Mouse (Mus musculus) liver, embryonic 15.5 days (tissue): ENCODE data around the gene 4930447C04Rik. TPM values are rescaled to one million over a fixed set of nuclear protein-coding genes. Genes with fewer than 3 reads are reported as not detected.

Experiments
- ATAC-seq: fragments of 200-750 bp; cut with Nextera tagmentation; 2 replicates; pipeline ENCODE4 v1.8.0; 2017; ENCODE audit warnings: moderate number of reproducible peaks, mild to moderate bottlenecking, moderate library complexity; ENCODE audit not compliant: insufficient read depth
- H3K27ac ChIP-seq: fragments of 300-500 bp; sonication (generic); replicated peaks from 2 replicates; pipeline ENCODE4 v1.5.1; 2015; ENCODE audit warnings: mild to moderate bottlenecking, inconsistent platforms
- H3K27me3 ChIP-seq: fragments of 300-500 bp; sonication (generic); 2 replicates; pipeline ENCODE4 v1.6.1; 2015; ENCODE audit warnings: mild to moderate bottlenecking, inconsistent platforms
- H3K36me3 ChIP-seq: fragments of 300-500 bp; sonication (generic); replicated peaks from 2 replicates; pipeline ENCODE4 v1.6.1; 2015; ENCODE audit warnings: moderate library complexity, mild to moderate bottlenecking, inconsistent platforms
- H3K4me1 ChIP-seq: fragments of 300-500 bp; sonication (generic); replicated peaks from 2 replicates; pipeline ENCODE4 v1.6.1; 2015; ENCODE audit warnings: inconsistent platforms
- H3K4me2 ChIP-seq: fragments of 300-500 bp; sonication (generic); 2 replicates; pipeline ENCODE4 v1.6.1; 2015; ENCODE audit warnings: moderate library complexity, mild to moderate bottlenecking, inconsistent platforms
- H3K4me3 ChIP-seq: fragments of 300-500 bp; sonication (generic); replicated peaks from 2 replicates; pipeline ENCODE4 v1.5.1; 2015; ENCODE audit warnings: mild to moderate bottlenecking, inconsistent platforms
- H3K9ac ChIP-seq: fragments of 300-500 bp; sonication (generic); 2 replicates; pipeline ENCODE4 v1.6.1; 2015; ENCODE audit warnings: moderate library complexity, mild to moderate bottlenecking, inconsistent platforms
- H3K9me3 ChIP-seq: fragments of 300-500 bp; sonication (generic); replicated peaks from 2 replicates; pipeline ENCODE4 v1.6.1; 2016; ENCODE audit warnings: inconsistent platforms
- WGBS: fragments of 180-500 bp; shearing (Covaris S2); methylation state at CpG from one replicate; pipeline ENCODE4 v1.1.7; 2015; ENCODE audit warnings: mixed read lengths; ENCODE audit not compliant: insufficient replicate concordance; 5-methylcytosine and 5-hydroxymethylcytosine counted together
- polyA plus RNA-seq: library from polyadenylated mRNA; unstranded; fragments of >200 nt; fragmentation: Nextera tagmentation; extraction: Ambion mirVana; gene quantifications from 2 replicates; pipeline ENCODE4 v1.2.1, GENCODE M21; 2015

4930447C04Rik gene
- polyA plus RNA-seq, 1 experiment from 2014 or later: 0.35 TPM

- Histone ChIP-seq H3K4me3 (no peak overlapping the region), H3K27ac (no peak overlapping the region), H3K27me3 (peaks cover 55% of the 10 kb centered on the region), H3K4me1 (no peaks in the 10 kb centered on the region; the same call in 1 of the 2 replicates), H3K9ac (no peak overlapping the region), H3K4me2 (no peak overlapping the region), H3K9me3 (no peaks in the 10 kb centered on the region), H3K36me3 (no peaks in the 10 kb centered on the region)
- no peak for ATAC-seq
- WGBS: 37% methylated on average over 13 of the region's 13 CpGs
Measured at GRCm38 (mm10) chr12:72853406-72854076, 87.0 kb downstream of the 4930447C04Rik start.

DNA sequence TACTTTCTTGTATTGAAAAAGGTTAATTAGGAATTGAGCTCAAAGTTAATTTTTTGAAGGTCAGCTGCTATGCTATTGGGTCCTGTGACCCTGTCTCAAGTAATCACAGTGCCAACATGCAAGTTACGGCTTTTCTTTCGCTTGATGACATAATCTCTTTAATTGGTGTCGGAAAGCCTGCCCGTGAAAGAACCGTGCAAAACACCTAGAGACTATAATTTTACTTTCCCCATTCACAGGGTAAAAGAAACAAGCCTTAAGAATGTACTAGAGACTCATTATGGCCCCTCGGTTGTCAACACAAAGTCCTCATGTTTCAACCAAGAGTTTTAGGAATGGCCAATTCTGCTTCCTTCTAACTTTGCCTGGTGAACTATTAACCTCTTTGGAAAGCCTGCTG, 88.3 kb downstream of the 4930447C04Rik start:
- no peaks in the 10 kb centered on the region for H3K36me3 ChIP-seq
- peaks cover 55% of the 10 kb centered on the region for H3K27me3 ChIP-seq
- ATAC-seq: no peak
- H3K4me3 ChIP-seq: no peak overlapping the region
- no peaks in the 10 kb centered on the region for H3K9me3 ChIP-seq
- no peak overlapping the region for H3K4me2 ChIP-seq
- H3K27ac ChIP-seq: no peak overlapping the region
- no peak overlapping the region for H3K9ac ChIP-seq
- no peaks in the 10 kb centered on the region; the same call in 1 of the 2 replicates for H3K4me1 ChIP-seq
- WGBS: 70% methylated on average over 6 of the region's 6 CpGs

DNA sequence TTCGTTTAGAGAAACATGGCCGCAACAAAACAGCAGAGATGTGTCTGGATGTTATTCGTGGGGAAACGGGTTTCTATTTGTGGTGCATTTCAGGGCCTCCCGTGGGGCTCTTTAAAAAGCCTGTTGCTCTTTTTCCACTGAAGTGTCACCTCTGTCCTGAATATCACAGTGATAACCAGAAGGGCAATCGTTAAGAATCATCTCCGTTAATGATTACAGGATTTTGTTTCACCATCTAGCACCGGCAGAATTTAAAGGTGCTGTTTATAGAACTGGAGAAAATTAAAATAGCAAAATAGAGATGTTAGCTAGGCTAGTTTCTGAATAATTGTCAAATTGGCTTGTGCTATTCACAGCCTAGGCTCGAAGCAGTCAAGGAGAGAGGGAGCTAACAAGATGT, 90.4 kb downstream of the 4930447C04Rik start:
- Histone ChIP-seq H3K27me3 (peaks cover 49% of the 10 kb centered on the region), H3K27ac (no peak overlapping the region), H3K9ac (no peak overlapping the region), H3K4me1 (no peaks in the 10 kb centered on the region; the same call in 1 of the 2 replicates), H3K9me3 (no peaks in the 10 kb centered on the region), H3K4me2 (no peak overlapping the region), H3K4me3 (no peak overlapping the region), H3K36me3 (no peaks in the 10 kb centered on the region)
- 59% methylated on average over 9 of the region's 9 CpGs for whole genome bisulfite sequencing
- no peak for ATAC-seq

GRCm38 (mm10) chr12:72847725-72848124, 92.8 kb downstream of the 4930447C04Rik start:
- peaks cover 25% of the 10 kb centered on the region for H3K27me3 ChIP-seq
- no peak overlapping the region for H3K9ac ChIP-seq
- H3K4me2 ChIP-seq: no peak overlapping the region
- no peaks in the 10 kb centered on the region for H3K36me3 ChIP-seq
- H3K4me1 ChIP-seq: peaks cover 8% of the 10 kb centered on the region; the same call in 1 of the 2 replicates
- 13% methylated on average over 7 of the region's 7 CpGs for WGBS
- no peak for ATAC-seq
- H3K4me3 ChIP-seq: no peak overlapping the region
- no peaks in the 10 kb centered on the region for H3K9me3 ChIP-seq
- H3K27ac ChIP-seq: no peak overlapping the region

GRCm38 (mm10) chr12:72845946-72846345, 94.6 kb downstream of the 4930447C04Rik start:
- Histone ChIP-seq H3K36me3 (no peaks in the 10 kb centered on the region), H3K9me3 (no peaks in the 10 kb centered on the region), H3K4me2 (no peak overlapping the region), H3K9ac (no peak overlapping the region), H3K27me3 (peaks cover 18% of the 10 kb centered on the region), H3K4me3 (no peak overlapping the region), H3K4me1 (peaks cover 8% of the 10 kb centered on the region; the same call in 1 of the 2 replicates), H3K27ac (no peak overlapping the region)
- no peak for ATAC-seq
- WGBS: 57% methylated on average over 10 of the region's 10 CpGs

DNA sequence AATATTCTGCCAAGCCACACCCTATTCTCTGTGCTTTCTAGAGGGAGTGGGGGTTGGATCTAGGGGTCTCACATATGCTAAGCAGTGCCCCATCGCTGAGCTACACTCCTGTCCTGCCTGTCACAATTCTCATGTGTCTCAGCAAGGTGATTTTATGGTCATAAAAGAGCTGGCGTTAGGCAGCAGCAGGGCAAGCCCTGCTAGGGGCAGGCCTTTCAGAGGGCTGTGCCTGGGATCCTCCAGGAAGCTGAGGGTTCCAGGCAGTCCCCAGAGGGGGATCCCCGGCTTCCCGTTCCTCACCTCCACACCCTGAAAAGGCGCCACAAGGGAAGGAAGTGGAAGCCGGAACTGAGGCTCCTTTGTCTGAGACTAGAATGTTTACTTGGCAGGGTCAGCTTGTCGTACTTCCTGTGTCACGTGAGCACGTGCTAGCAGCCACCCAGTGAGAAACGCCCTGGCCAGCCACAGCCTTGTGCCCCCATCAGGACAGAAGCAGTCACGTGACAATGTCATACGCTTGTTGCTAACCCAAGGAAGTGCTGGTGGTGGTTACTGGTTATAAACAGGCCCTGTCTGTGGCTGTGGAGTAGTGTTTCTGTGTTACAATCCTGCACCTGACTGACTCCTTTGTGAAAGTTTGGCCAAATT, 96.5 kb downstream of the 4930447C04Rik start:
- H3K9ac ChIP-seq: no peak overlapping the region
- H3K36me3 ChIP-seq: no peaks in the 10 kb centered on the region
- peak overlapping the region; percentile 26; the same call in 1 of the 2 replicates for H3K4me3 ChIP-seq
- peak; percentile 81 for ATAC-seq
- peak overlapping the region; percentile 55 for H3K4me2 ChIP-seq
- H3K4me1 ChIP-seq: peaks cover 8% of the 10 kb centered on the region; the same call in 1 of the 2 replicates
- no peaks in the 10 kb centered on the region for H3K9me3 ChIP-seq
- H3K27ac ChIP-seq: no peak overlapping the region
- whole genome bisulfite sequencing: 8% methylated on average over 12 of the region's 12 CpGs
- H3K27me3 ChIP-seq: peaks cover 9% of the 10 kb centered on the region

DNA sequence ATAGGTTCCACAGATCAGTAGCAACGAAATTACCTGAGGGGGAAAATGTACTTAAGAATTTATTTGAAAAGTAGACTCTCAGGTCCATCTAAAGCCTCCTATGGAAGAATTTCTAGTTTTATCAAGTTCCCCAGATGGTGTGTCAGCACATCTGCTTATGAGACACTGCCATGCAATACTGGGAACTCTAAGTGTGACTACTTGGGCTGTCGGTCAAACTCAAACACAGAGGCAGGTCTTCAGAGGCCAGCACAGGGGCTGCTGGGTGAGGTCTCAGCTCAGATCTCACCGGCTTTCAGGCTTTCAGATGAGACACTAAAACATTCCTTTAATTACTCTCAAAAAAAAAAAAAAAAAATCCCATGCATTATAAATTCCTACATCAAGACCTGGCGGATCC, 97.0 kb downstream of the 4930447C04Rik start:
- no peak overlapping the region for H3K4me3 ChIP-seq
- ATAC-seq: no peak

GRCm38 (mm10) chr12:72843135-72843534, 97.4 kb downstream of the 4930447C04Rik start:
- Histone ChIP-seq H3K36me3 (no peaks in the 10 kb centered on the region), H3K27me3 (peaks cover 9% of the 10 kb centered on the region), H3K4me1 (peaks cover 8% of the 10 kb centered on the region; the same call in 1 of the 2 replicates), H3K9ac (no peak overlapping the region), H3K9me3 (no peaks in the 10 kb centered on the region), H3K27ac (no peak overlapping the region), H3K4me3 (no peak overlapping the region), H3K4me2 (no peak overlapping the region)
- no peak for ATAC-seq
- 73% methylated on average over 4 of the region's 4 CpGs for WGBS

More for the DNA sequence above, 97.0 kb downstream of the 4930447C04Rik start:
- Histone ChIP-seq H3K9ac (no peak overlapping the region), H3K27me3 (peaks cover 9% of the 10 kb centered on the region), H3K27ac (no peak overlapping the region), H3K36me3 (no peaks in the 10 kb centered on the region), H3K9me3 (no peaks in the 10 kb centered on the region), H3K4me1 (peaks cover 8% of the 10 kb centered on the region; the same call in 1 of the 2 replicates), H3K4me2 (no peak overlapping the region)
- 58% methylated on average over 4 of the region's 4 CpGs for WGBS

DNA sequence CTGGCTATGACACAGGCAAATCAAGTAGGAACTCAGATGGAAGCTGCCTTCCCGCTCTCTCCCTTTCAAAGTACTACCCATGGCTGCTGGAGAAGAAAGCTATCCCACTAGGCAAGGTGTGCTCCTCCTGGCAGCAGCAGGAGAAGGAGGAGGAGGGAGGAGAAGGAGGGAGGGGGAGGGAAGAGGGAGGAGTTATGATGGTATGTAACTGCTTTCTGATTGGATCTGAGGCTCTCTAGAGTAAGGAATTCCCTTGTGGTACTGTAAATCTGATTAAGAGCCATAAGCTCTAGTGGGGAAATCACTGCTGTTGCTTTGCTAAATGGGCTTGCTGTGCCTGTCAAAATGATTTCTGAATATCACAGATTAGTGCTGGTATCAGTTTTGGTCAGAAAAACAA, 99.1 kb downstream of the 4930447C04Rik start:
- peaks cover 8% of the 10 kb centered on the region; the same call in 1 of the 2 replicates for H3K4me1 ChIP-seq
- H3K36me3 ChIP-seq: no peaks in the 10 kb centered on the region
- no peak overlapping the region for H3K4me3 ChIP-seq
- H3K4me2 ChIP-seq: no peak overlapping the region
- H3K9me3 ChIP-seq: no peaks in the 10 kb centered on the region
- ATAC-seq: no peak
- H3K27ac ChIP-seq: no peak overlapping the region
- peaks cover 7% of the 10 kb centered on the region for H3K27me3 ChIP-seq
- no peak overlapping the region for H3K9ac ChIP-seq
- 92% methylated on average over 1 of the region's 1 CpGs for WGBS

DNA sequence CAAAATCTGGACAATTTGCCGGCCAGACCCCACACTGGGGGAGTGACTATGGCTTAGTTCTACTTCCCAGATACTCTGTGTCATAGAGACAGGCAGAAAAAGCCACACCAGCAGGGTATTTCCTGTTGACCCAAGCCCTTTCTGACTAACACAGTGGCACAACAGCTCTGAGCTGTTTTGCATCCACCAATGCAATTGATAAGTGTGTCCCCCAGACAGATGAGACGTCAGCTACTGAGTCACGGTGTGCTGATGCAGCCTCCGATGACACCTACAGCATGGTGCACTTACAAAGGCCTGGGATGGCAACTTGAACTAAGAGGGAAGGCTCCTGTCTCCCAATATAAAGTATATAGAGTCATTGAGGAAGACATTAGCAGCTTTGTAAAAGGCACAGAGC, 103.3 kb downstream of the 4930447C04Rik start:
- no peak for ATAC-seq
- H3K27ac ChIP-seq: no peak overlapping the region

GRCm38 (mm10) chr12:72835518-72836015, 105.0 kb downstream of the 4930447C04Rik start:
- H3K4me2 ChIP-seq: no peak overlapping the region
- H3K27ac ChIP-seq: no peak overlapping the region
- H3K4me3 ChIP-seq: no peak overlapping the region
- no peak for ATAC-seq
- H3K9ac ChIP-seq: no peak overlapping the region
- 68% methylated on average over 8 of the region's 8 CpGs for WGBS
- H3K9me3 ChIP-seq: no peaks in the 10 kb centered on the region
- peaks cover 32% of the 10 kb centered on the region for H3K27me3 ChIP-seq
- H3K4me1 ChIP-seq: peaks cover 6% of the 10 kb centered on the region; the same call in 1 of the 2 replicates
- no peaks in the 10 kb centered on the region for H3K36me3 ChIP-seq

More for the DNA sequence above, 103.3 kb downstream of the 4930447C04Rik start:
- H3K27me3 ChIP-seq: peaks cover 15% of the 10 kb centered on the region
- H3K36me3 ChIP-seq: no peaks in the 10 kb centered on the region
- no peak overlapping the region for H3K9ac ChIP-seq
- no peaks in the 10 kb centered on the region for H3K9me3 ChIP-seq
- no peak overlapping the region for H3K4me2 ChIP-seq
- H3K4me1 ChIP-seq: no peaks in the 10 kb centered on the region
- no peak overlapping the region for H3K4me3 ChIP-seq
- WGBS: 42% methylated on average over 4 of the region's 4 CpGs
